Mouse (Mus musculus) embryonic stem cell, embryonic (primary cell): ENCODE results near the gene Med27.

Experiments used
- CTCF ChIA-PET, 4 experiments: fragments of 300-600 bp in 2 of 4; fragments of 350-600 bp in 2 of 4; sonication (Branson Sonifier 250); formaldehyde crosslinking; loops; one replicate each; lab custom pipeline; 2022; ENCODE audit warnings: inconsistent platforms in 2 of 4; lab: Charles Lee
- POLR2A ChIA-PET, 4 experiments: fragments of 300-600 bp in 2 of 4; fragments of 350-600 bp in 2 of 4; sonication (Branson Sonifier 250); formaldehyde crosslinking; loops; one replicate each; lab custom pipeline; 2022; ENCODE audit warnings: antibody characterized with exemption in 4 of 4, inconsistent platforms in 1 of 4; lab: Charles Lee

The Med27 gene

DNA sequence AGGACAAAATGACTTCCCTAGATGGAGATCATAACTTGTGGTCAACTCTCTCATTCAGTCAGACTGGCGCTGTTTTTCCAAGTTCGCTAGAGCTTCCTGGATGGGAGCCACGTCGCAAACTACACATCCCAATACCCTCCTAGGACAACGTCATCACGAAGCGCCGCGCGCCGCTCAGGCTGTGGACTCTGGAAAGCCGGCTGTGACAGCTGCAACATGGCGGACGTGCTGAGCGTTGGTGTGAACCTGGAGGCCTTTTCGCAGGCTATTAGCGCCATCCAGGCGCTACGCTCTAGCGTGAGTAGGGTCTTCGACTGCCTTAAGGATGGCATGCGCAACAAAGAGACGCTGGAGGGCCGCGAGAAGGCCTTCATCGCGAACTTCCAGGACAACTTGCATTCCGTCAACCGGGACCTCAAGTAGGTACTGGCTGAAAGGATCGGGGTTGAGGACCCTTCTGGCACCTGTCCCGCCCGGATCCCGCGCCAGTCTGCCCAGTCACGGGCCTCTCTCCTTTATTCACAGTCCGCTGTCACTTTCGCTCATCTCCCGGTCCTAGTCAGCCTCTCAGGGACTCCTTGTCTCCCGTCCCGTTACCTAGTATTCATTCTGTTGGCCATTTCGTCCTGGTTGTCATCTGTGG lies at the start of gene Med27:
Gene Med27 (plus strand): TSS at position 191 of the 643 bp plus-strand sequence.
- ChIA-PET CTCF (interaction anchor here in 2 of 4 experiments (0.5 to 0.6 kb wide), 3 partner anchors 178 to 818 kb away, joined by 4 to 19 read pairs (median 11); no protein-coding TSS in a partner anchor), POLR2A (interaction anchor here in 3 of 4 experiments (0.6 to 1.2 kb wide), 8 partner anchors 8 to 251 kb away, joined by 3 to 8 read pairs (median 4); no protein-coding TSS in a partner anchor)

DNA sequence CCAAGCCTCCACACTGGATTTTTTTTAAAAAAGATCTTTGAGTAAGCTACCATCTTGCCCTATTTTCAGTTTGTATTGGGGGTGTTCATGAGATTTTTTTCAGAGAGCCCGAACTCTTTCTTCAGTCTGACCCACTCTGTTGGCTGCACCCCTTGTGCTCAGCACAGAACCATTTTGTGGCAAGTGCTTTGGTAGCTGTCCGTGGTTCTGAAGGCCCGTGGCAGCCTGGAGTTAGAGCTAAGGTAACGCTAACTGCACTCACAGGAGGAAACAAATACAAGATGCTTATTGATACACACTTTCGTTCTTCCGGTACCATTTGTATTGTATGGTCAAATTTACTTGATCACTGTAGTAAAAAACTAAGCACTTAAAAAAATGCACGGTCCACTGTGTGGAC lies 36.7 kb upstream of the Med27 start:
- ChIA-PET CTCF (interaction anchor here in 1 of 4 experiments (0.6 to 1.0 kb wide), 3 partner anchors 16 to 244 kb away, joined by 3 read pairs; no protein-coding TSS in a partner anchor), POLR2A (interaction anchor here in 1 of 4 experiments (0.9 kb wide), 1 partner anchor 59 kb away, joined by 3 read pairs; no protein-coding TSS in a partner anchor)

DNA sequence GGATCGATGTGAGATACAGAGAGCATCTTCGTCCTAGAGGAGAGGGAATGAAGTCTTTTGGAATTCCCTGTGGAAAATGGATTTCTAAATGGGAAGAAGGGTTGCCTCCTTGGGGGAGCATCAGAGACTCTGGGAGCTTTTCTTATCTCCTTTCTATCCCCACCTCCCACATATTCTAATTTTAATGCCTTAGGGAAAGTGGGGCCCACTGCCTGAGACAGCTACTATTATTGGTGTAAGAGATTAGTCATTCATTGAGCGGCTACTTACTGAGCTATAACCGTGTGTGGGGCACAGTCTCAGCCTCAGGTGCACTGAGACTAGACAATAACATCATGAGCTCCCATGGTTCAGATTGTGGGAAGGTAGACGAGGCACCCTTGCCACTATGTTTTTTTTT lies 34.6 kb upstream of the Med27 start:
- POLR2A ChIA-PET = interaction anchor here in 2 of 4 experiments (0.6 to 0.7 kb wide), 3 partner anchors 97 to 1473 kb away, joined by 3 to 9 read pairs (median 4); no protein-coding TSS in a partner anchor
- CTCF ChIA-PET = interaction anchor here in 2 of 4 experiments (0.7 to 1.0 kb wide), 2 partner anchors 34 to 288 kb away, joined by 3 to 9 read pairs; no protein-coding TSS in a partner anchor

DNA sequence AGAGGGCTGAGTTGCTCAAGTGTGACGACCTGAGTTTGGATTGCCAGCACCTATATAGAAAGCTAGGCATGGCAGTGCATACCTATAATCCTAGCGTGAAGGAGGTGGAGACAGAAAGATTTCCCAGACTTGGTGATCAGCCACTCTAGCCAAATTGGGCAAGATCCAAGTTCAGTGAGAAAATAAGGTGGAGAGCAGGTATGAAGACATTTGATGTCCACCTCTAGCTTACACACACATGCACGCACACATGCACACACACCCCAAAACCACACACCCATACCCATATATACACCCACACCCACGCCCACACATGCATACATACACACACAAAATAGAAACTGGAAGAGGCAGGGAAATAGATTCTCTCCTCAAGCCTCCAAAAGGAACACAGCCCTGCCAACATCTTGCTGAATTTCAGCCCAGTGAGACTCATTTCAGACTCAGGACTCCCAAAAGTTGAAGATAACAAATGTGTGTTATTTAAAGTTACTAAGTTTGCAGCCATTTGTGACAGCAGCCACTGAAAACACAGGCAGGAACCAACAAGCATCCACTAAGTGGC lies 28.6 kb upstream of the Med27 start:
- ChIA-PET CTCF (interaction anchor here in 1 of 4 experiments (0.8 kb wide), 1 partner anchor 236 kb away, joined by 5 read pairs; no protein-coding TSS in a partner anchor), POLR2A (no interaction called here)

- CTCF ChIA-PET = interaction anchor here in 1 of 4 experiments (0.8 kb wide), 1 partner anchor 235 kb away, joined by 5 read pairs; no protein-coding TSS in a partner anchor
- POLR2A ChIA-PET = no interaction called here
Observed at GRCm38 (mm10) chr2:29318596-29318995, 28.0 kb upstream of the Med27 start.

DNA sequence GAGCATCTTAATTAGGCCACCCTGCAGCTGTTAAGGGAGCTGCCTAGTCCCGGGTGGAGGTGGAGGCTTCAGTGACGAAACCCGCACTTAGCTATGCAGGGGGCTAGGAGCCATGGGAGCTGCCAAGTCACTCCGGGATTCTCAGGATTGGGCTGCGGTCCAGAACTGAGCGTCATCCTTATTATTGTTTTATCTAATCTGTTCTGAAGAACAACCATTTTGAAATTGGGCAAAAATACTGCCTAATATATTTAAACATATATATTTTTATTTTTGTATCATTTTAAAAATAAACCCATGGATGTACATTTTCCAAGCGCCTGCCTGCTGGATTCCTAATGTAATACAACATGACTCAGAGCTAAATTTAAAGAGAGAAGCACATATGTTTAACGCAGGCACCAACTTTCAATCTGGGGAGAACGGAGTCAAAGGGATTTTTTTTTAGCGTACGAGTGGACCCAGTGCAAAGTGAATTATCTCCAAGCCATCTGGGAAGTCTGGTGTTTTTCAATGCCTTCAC lies 26.3 kb upstream of the Med27 start:
- ChIA-PET POLR2A (interaction anchor here in 1 of 4 experiments (0.7 kb wide), 1 partner anchor 32 kb away, joined by 3 read pairs; no protein-coding TSS in a partner anchor), CTCF (interaction anchor here in 1 of 4 experiments (0.9 kb wide), 1 partner anchor 105 kb away, joined by 4 read pairs; no protein-coding TSS in a partner anchor)

- ChIA-PET CTCF (interaction anchor here in 1 of 4 experiments (0.9 kb wide), 1 partner anchor 106 kb away, joined by 4 read pairs; no protein-coding TSS in a partner anchor), POLR2A (interaction anchor here in 1 of 4 experiments (0.7 kb wide), 1 partner anchor 32 kb away, joined by 3 read pairs; no protein-coding TSS in a partner anchor)
Observed at GRCm38 (mm10) chr2:29320780-29321179, 25.8 kb upstream of the Med27 start.

DNA sequence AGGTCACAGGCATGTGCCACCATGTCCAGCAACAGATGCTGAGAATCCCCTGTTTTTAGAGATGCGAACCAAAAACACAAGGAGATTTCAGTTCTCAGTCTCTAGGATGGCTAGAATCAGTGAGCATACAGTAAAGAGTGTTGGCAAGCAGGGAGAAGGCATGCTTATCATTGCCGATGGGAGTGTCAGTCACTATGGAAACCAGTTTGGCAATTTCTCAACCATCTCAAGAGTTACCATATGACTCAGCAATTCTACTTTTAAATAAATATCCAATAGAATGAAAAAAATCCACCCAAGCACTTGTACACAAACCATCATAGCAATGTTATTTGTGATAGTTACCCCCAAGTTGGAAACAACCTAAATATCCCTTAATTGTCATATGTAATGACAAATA lies 22.2 kb upstream of the Med27 start:
- POLR2A ChIA-PET = no interaction called here
- CTCF ChIA-PET = no interaction called here

DNA sequence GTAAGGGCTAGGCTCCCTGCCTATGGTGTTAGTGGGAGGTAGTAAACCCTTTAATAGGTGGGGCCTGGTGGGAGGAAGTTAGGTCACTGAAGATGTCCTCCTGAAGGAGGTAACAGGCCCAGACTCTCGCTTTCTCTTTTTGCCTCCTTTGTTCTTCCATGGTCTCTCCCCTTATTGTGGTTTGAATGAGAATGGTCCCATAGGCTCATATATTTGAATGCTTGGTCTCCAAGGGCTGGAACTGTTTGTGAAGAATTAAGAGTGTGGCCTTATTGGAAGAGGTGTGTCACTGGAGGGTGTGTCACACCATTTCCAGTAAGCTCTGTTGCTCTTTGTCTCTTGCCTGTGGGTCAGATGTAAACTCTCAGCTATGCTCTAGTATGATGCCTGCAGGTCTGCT lies 16.1 kb upstream of the Med27 start:
- CTCF ChIA-PET = no interaction called here
- POLR2A ChIA-PET = interaction anchor here in 2 of 4 experiments (0.6 to 1.4 kb wide), 2 partner anchors 28 to 112 kb away, joined by 3 read pairs; no protein-coding TSS in a partner anchor

DNA sequence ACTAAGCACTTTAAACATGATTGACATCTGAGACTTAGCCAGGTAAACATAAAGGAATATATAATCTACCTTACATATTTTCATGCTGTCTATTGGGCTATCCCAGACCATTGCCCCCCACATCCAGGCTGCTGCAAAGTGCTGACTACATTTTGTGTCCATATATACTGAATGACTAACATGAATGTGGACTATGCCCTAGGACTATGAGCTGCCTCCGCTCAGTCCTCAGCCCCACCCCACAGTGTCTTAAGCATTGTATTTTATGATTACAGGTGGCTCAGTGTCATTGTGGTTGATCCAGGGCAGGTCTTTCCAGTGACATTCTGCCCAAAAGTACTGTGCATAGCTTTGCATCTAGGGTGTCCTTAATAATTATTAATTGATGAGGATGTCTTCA lies 8.2 kb upstream of the Med27 start:
- ChIA-PET POLR2A (no interaction called here), CTCF (no interaction called here)

GRCm38 (mm10) chr2:29358696-29359375 lies 12.2 kb downstream of the Med27 start:
- ChIA-PET POLR2A (interaction anchor here in 3 of 4 experiments (0.6 to 2.4 kb wide), 8 partner anchors 9 to 125 kb away, joined by 3 to 8 read pairs (median 4); partner anchors contain the start of gene Med27 (in 1 of the 3)), CTCF (interaction anchor here in 2 of 4 experiments (0.6 to 1.6 kb wide), 2 partner anchors 16 to 45 kb away, joined by 3 to 4 read pairs; no protein-coding TSS in a partner anchor)

DNA sequence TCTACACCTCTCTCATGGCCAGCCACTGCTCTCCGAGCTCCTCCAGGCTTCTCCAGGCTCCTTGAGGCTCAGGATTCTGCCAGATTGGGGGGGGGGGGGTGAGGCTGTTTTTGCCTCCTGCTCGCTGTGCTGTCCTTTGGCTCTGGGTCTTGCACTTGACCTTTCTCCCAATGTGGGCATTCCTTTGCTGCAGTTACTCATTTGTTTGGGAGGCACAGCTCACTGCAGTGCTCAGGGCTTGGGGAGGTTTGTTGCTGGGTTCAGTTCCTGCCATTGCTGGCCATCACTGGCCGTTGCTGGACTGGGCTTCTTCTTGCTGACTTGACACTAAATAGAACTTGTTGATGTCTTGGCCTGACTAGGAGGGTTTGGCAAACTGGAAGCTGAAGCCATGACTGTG lies 14.3 kb downstream of the Med27 start:
- ChIA-PET CTCF (interaction anchor here in 2 of 4 experiments (0.6 kb wide), 4 partner anchors 143 to 1833 kb away, joined by 3 to 8 read pairs (median 4); no protein-coding TSS in a partner anchor), POLR2A (interaction anchor here in 3 of 4 experiments (0.5 to 2.4 kb wide), 6 partner anchors 9 to 754 kb away, joined by 3 to 6 read pairs (median 4); no protein-coding TSS in a partner anchor)

DNA sequence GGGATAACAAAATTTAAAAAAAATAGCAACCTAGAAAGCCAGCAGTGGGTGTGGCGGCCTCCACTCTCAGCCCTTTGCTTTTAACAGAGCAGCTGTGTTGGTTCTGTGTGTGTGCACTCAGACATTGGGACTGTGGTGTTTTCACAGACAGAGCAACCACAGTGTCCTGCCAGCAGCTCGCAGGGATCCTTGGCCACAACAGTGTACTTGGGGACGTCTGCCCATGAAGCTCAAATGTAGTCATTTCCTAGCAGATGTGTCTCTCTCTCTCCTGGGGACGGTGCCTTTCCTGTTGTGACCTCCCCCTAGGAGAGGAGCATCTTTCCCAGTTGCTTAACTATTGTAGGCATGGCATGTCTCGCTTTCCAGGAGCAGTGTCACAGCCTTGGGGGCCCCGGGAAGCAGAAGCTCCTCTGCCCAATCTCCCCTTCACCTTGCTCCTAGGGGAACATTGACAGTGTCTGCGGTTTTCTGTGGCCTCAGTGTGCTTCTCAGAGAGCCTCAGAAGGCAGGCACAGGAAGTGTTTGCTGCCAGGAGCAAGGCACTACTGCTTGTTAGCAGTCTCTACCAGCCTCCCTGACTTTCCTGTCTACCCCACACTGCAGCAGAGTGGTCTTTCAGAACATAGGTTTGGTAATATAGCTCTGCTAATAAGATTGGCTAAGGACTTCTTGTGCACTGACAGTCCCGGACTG lies 18.5 kb downstream of the Med27 start:
- POLR2A ChIA-PET = interaction anchor here in 2 of 4 experiments (0.6 to 1.3 kb wide), 3 partner anchors 13 to 189 kb away, joined by 3 to 5 read pairs (median 4); no protein-coding TSS in a partner anchor
- CTCF ChIA-PET = interaction anchor here in 1 of 4 experiments (0.6 to 0.7 kb wide), 2 partner anchors 77 to 152 kb away, joined by 3 to 4 read pairs; no protein-coding TSS in a partner anchor

DNA sequence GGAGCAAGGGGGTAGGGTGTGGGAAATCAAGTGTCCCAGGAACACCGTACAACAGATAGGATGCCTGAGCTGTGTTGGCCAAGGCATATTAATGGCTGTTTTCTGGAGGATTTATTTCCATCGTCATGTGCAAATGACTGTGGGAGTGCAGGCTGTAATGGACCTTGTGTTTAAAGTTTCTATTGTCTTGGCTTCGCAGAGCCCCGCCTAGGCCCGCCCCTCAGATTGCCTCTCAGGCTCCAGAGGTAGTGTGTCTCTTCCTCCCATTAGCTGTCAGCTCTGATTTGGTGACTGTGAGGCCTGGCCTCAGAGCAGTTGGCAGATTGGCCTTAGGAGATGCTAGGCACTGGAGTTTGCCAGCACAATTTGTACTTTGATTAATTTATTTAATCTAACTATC lies 22.1 kb downstream of the Med27 start:
- CTCF ChIA-PET = interaction anchor here in 2 of 4 experiments (0.7 to 1.1 kb wide), 2 partner anchors 169 to 365 kb away, joined by 3 read pairs; no protein-coding TSS in a partner anchor
- POLR2A ChIA-PET = interaction anchor here in 2 of 4 experiments (0.8 to 2.0 kb wide), 7 partner anchors 9 to 185 kb away, joined by 3 to 8 read pairs (median 3); no protein-coding TSS in a partner anchor

- POLR2A ChIA-PET = no interaction called here
- CTCF ChIA-PET = no interaction called here
Observed at GRCm38 (mm10) chr2:29372176-29372575, 25.6 kb downstream of the Med27 start.

DNA sequence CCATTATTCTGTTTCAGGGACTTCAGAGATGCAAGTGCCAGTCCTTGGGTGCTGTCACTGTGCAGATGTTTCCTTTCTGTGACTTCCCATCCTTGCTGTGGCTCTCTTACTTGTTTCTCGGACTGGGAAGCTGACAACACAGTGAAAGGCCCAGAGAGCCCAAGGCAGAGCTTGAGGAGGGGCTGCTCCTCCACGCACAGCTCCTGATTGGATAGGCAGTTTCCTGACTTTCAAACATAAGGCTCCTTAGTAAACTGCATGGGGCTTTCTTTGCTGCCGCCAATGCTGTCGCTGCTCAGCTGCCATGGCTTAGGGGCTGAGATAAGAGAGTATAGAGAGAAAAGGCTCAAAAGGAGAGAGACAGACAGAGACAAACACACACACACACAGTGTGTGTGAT lies 35.1 kb downstream of the Med27 start:
- ChIA-PET POLR2A (interaction anchor here in 1 of 4 experiments (0.7 kb wide), 1 partner anchor 23 kb away, joined by 3 read pairs; no protein-coding TSS in a partner anchor), CTCF (no interaction called here)

DNA sequence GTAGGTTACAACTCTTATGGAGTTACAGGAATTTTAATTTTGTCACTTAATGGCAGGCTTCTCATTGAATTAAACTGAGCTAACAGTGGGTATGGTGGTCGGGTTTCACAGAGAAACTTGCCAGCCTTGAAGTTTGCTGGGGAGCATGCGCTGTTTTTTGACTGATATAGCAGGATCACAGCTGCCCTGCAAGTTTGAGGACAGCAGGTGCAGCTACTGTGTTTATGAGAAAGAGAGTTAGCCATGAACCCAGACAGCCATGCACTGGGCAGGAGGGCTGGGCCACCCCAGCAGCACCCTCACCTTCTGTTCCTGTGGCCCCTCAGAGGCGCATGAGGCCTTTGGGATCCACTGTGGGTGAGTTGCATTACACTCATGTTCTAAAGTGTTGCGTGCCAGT lies 36.0 kb downstream of the Med27 start:
- ChIA-PET CTCF (no interaction called here), POLR2A (no interaction called here)
